Mouse (Mus musculus): ENCODE results near the gene Copb1. TPM values are rescaled to one million over a fixed set of nuclear protein-coding genes. Genes with fewer than 3 reads are reported as not detected.

Gene Copb1
- polyA plus RNA-seq, 1 experiment from 2014 or later = 156 TPM

- no peak overlapping the region for H3K27ac ChIP-seq (replicated peaks; ENCODE audit: low read depth, low read length)
- no peak for DNase-seq (ENCODE audit: low spot score)
- no peak overlapping the region for H3K4me2 ChIP-seq (ENCODE audit: low read depth, low read length)
- no peak overlapping the region for H3K9ac ChIP-seq (ENCODE audit: low read depth, low read length)
- H3K27me3 ChIP-seq (replicated peaks; ENCODE audit: control insufficient read depth, insufficient read depth, low read length) = no peaks in the 10 kb centered on the region
- no peaks in the 10 kb centered on the region for H3K4me1 ChIP-seq (ENCODE audit: control insufficient read depth, insufficient read depth, low read length)
- H3K4me3 ChIP-seq (ENCODE audit: low read depth, low read length) = no peak overlapping the region
- peaks cover 89% of the 10 kb centered on the region for H3K36me3 ChIP-seq (ENCODE audit: control insufficient read depth, insufficient read depth, low read length)
- no peaks in the 10 kb centered on the region for H3K9me3 ChIP-seq (ENCODE audit: control insufficient read depth, low read length)
- WGBS = 76% methylated on average over 7 of the region's 7 CpGs
- no peak for ATAC-seq (ENCODE audit: low read depth)
Observed at GRCm38 (mm10) chr7:114233980-114234379, 20.5 kb downstream of the Copb1 start.

GRCm38 (mm10) chr7:114232982-114233381, 21.5 kb downstream of the Copb1 start:
- H3K36me3 ChIP-seq (ENCODE audit: control insufficient read depth, insufficient read depth, low read length) = peaks cover 89% of the 10 kb centered on the region
- no peak overlapping the region for H3K4me3 ChIP-seq (ENCODE audit: low read depth, low read length)
- no peak overlapping the region for H3K4me2 ChIP-seq (ENCODE audit: low read depth, low read length)
- no peaks in the 10 kb centered on the region for H3K27me3 ChIP-seq (replicated peaks; ENCODE audit: control insufficient read depth, insufficient read depth, low read length)
- ATAC-seq (ENCODE audit: low read depth) (no peak), DNase-seq (ENCODE audit: low spot score) (no peak)
- no peak overlapping the region for H3K27ac ChIP-seq (replicated peaks; ENCODE audit: low read depth, low read length)
- H3K9ac ChIP-seq (ENCODE audit: low read depth, low read length) = no peak overlapping the region
- no peaks in the 10 kb centered on the region for H3K4me1 ChIP-seq (ENCODE audit: control insufficient read depth, insufficient read depth, low read length)
- 93% methylated on average over 7 of the region's 7 CpGs for WGBS
- H3K9me3 ChIP-seq (ENCODE audit: control insufficient read depth, low read length) = no peaks in the 10 kb centered on the region

GRCm38 (mm10) chr7:114231857-114232256, 22.7 kb downstream of the Copb1 start:
- no peaks in the 10 kb centered on the region for H3K27me3 ChIP-seq (replicated peaks; ENCODE audit: control insufficient read depth, insufficient read depth, low read length)
- no peaks in the 10 kb centered on the region for H3K4me1 ChIP-seq (ENCODE audit: control insufficient read depth, insufficient read depth, low read length)
- H3K27ac ChIP-seq (replicated peaks; ENCODE audit: low read depth, low read length) = no peak overlapping the region
- WGBS = 93% methylated on average over 3 of the region's 3 CpGs
- no peak overlapping the region for H3K9ac ChIP-seq (ENCODE audit: low read depth, low read length)
- ATAC-seq (ENCODE audit: low read depth) = no peak
- H3K4me3 ChIP-seq (ENCODE audit: low read depth, low read length) = no peak overlapping the region
- no peak overlapping the region for H3K4me2 ChIP-seq (ENCODE audit: low read depth, low read length)
- no peaks in the 10 kb centered on the region for H3K9me3 ChIP-seq (ENCODE audit: control insufficient read depth, low read length)
- DNase-seq (ENCODE audit: low spot score) = no peak
- peaks cover 87% of the 10 kb centered on the region for H3K36me3 ChIP-seq (ENCODE audit: control insufficient read depth, insufficient read depth, low read length)

DNA sequence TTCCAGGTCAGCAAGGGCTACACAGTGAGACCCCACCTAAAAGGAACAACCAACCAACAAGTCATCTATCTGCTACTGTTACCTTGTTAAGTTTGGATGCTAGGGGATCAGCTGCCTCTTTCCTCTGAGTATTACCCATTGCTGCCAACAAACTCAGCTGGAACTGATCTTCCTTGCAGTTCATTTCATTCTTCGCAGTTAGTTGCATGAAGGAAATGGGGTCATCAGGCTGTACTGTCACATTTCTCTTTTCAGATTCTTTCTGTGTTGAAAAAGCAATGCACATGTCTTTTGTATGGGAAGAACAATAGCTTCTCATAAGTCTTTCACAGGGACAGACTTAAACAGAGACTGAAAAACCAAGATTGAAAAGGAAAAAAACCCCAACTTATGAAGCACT, 28.0 kb downstream of the Copb1 start:
- no peaks in the 10 kb centered on the region for H3K4me1 ChIP-seq (ENCODE audit: control insufficient read depth, insufficient read depth, low read length)
- H3K27ac ChIP-seq (replicated peaks; ENCODE audit: low read depth, low read length) = no peak overlapping the region
- H3K4me3 ChIP-seq (ENCODE audit: low read depth, low read length) = no peak overlapping the region
- H3K27me3 ChIP-seq (replicated peaks; ENCODE audit: control insufficient read depth, insufficient read depth, low read length) = no peaks in the 10 kb centered on the region
- H3K36me3 ChIP-seq (ENCODE audit: control insufficient read depth, insufficient read depth, low read length) = peaks cover 72% of the 10 kb centered on the region
- no peak for ATAC-seq (ENCODE audit: low read depth)
- H3K9ac ChIP-seq (ENCODE audit: low read depth, low read length) = no peak overlapping the region
- no peak for DNase-seq (ENCODE audit: low spot score)
- H3K4me2 ChIP-seq (ENCODE audit: low read depth, low read length) = no peak overlapping the region
- no peaks in the 10 kb centered on the region for H3K9me3 ChIP-seq (ENCODE audit: control insufficient read depth, low read length)
- WGBS = 94% methylated on average over 1 of the region's 1 CpGs

DNA sequence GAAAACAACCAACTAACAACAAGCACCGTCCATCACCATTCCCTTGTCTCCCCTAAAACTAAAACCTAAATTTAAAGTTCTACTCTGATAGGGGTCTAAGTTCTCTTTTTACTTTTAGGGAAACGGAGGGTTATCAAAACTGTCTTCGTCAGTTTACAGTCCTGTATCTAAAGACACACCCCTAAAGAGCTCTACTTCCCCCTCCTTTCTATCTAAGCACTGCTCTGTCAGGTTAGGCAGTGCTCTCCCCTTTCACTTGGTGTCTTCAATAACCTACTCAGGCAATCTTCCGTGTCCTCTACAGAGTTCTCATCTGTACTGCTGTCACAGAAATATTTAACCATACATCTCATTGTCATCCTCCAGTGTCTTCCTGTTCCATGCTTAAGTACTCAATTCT, 34.1 kb downstream of the Copb1 start:
- H3K27ac ChIP-seq (replicated peaks; ENCODE audit: low read depth, low read length) = no peak overlapping the region
- DNase-seq (ENCODE audit: low spot score) (no peak), ATAC-seq (ENCODE audit: low read depth) (no peak)
- H3K4me1 ChIP-seq (ENCODE audit: control insufficient read depth, insufficient read depth, low read length) = no peaks in the 10 kb centered on the region
- H3K4me2 ChIP-seq (ENCODE audit: low read depth, low read length) = no peak overlapping the region
- peaks cover 65% of the 10 kb centered on the region for H3K36me3 ChIP-seq (ENCODE audit: control insufficient read depth, insufficient read depth, low read length)
- no peaks in the 10 kb centered on the region for H3K9me3 ChIP-seq (ENCODE audit: control insufficient read depth, low read length)
- H3K9ac ChIP-seq (ENCODE audit: low read depth, low read length) = no peak overlapping the region
- no peak overlapping the region for H3K4me3 ChIP-seq (ENCODE audit: low read depth, low read length)
- H3K27me3 ChIP-seq (replicated peaks; ENCODE audit: control insufficient read depth, insufficient read depth, low read length) = no peaks in the 10 kb centered on the region
- WGBS = 90% methylated on average over 4 of the region's 4 CpGs

DNA sequence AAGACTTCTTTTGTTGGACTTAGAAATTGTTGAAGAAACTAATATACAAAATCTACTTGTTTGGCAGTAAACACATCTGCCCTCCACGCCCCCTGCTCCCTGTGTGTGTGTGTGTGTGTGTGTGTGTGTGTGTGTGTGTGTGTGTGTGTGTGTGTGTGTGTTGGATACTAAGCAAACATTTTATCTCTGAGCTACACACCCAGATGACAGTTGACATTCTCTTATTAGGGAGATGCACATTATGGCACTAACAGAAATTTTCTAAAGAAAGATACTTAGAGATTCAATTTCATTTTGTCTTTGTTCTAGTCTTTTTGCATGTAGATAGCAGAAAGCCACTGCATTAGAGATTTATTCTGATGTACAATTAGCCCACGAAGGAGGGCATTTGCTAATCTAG, 37.6 kb downstream of the Copb1 start:
- 85% methylated on average over 2 of the region's 2 CpGs for WGBS
- Histone ChIP-seq H3K27me3 (replicated peaks; ENCODE audit: control insufficient read depth, insufficient read depth, low read length) (no peaks in the 10 kb centered on the region), H3K4me2 (ENCODE audit: low read depth, low read length) (no peak overlapping the region), H3K4me3 (ENCODE audit: low read depth, low read length) (no peak overlapping the region), H3K27ac (replicated peaks; ENCODE audit: low read depth, low read length) (no peak overlapping the region), H3K9me3 (ENCODE audit: control insufficient read depth, low read length) (no peaks in the 10 kb centered on the region), H3K36me3 (ENCODE audit: control insufficient read depth, insufficient read depth, low read length) (peaks cover 75% of the 10 kb centered on the region), H3K9ac (ENCODE audit: low read depth, low read length) (no peak overlapping the region), H3K4me1 (ENCODE audit: control insufficient read depth, insufficient read depth, low read length) (no peaks in the 10 kb centered on the region)
- DNase-seq (ENCODE audit: low spot score) = no peak
- no peak for ATAC-seq (ENCODE audit: low read depth)

DNA sequence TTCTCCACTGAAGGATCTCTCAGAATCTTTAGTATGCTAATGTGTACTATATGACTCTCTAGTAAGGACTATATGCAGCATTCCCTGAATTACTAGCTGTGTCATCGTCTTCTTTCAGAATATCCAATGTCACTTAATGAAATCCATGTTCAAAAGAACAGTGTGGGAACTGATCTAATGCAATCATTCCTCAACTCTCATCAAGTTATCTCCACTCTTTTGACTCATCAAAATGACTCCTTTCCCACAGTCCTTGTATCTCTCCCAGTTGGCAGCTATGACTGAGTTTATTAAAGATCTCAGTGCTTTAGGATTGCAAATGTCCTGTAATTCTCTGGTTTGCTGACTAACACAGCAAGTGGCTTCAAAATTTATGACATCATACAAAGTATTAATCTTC, 40.1 kb downstream of the Copb1 start:
- DNase-seq (ENCODE audit: low spot score) (no peak), ATAC-seq (ENCODE audit: low read depth) (no peak)
- Histone ChIP-seq H3K4me1 (ENCODE audit: control insufficient read depth, insufficient read depth, low read length) (no peaks in the 10 kb centered on the region), H3K36me3 (ENCODE audit: control insufficient read depth, insufficient read depth, low read length) (peaks cover 60% of the 10 kb centered on the region), H3K4me3 (ENCODE audit: low read depth, low read length) (no peak overlapping the region), H3K9ac (ENCODE audit: low read depth, low read length) (no peak overlapping the region), H3K27ac (replicated peaks; ENCODE audit: low read depth, low read length) (no peak overlapping the region), H3K4me2 (ENCODE audit: low read depth, low read length) (no peak overlapping the region), H3K9me3 (ENCODE audit: control insufficient read depth, low read length) (no peaks in the 10 kb centered on the region), H3K27me3 (replicated peaks; ENCODE audit: control insufficient read depth, insufficient read depth, low read length) (no peaks in the 10 kb centered on the region)
- 69% methylated on average over 1 of the region's 1 CpGs for WGBS

DNA sequence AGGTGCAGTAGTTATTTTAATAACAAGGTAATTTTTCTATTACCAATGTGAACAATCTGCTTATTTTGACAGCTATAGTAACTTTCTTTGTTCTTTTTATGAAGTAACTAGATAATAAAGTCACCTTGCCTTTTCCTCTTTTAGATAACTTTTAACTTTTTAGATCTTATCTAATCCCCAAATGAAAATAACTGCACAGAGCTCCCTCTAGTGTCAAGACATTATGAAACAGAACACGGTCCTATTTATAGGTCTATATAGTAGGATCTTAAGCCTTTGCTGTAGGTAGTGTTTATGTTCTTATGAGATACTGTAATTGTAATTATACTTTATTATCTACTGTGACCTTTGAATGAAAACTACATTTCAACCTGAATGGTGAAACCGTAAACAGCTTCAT, 41.0 kb downstream of the Copb1 start:
- no peak overlapping the region for H3K4me3 ChIP-seq (ENCODE audit: low read depth, low read length)
- 65% methylated on average over 2 of the region's 2 CpGs for WGBS
- no peaks in the 10 kb centered on the region for H3K4me1 ChIP-seq (ENCODE audit: control insufficient read depth, insufficient read depth, low read length)
- peaks cover 58% of the 10 kb centered on the region for H3K36me3 ChIP-seq (ENCODE audit: control insufficient read depth, insufficient read depth, low read length)
- peak; percentile 63 for DNase-seq (ENCODE audit: low spot score)
- H3K27ac ChIP-seq (replicated peaks; ENCODE audit: low read depth, low read length) = no peak overlapping the region
- no peaks in the 10 kb centered on the region for H3K9me3 ChIP-seq (ENCODE audit: control insufficient read depth, low read length)
- no peak overlapping the region for H3K4me2 ChIP-seq (ENCODE audit: low read depth, low read length)
- H3K9ac ChIP-seq (ENCODE audit: low read depth, low read length) = no peak overlapping the region
- no peak for ATAC-seq (ENCODE audit: low read depth)
- no peaks in the 10 kb centered on the region for H3K27me3 ChIP-seq (replicated peaks; ENCODE audit: control insufficient read depth, insufficient read depth, low read length)

GRCm38 (mm10) chr7:114210618-114211017, 43.9 kb downstream of the Copb1 start:
- Histone ChIP-seq H3K27ac (replicated peaks; ENCODE audit: low read depth, low read length) (no peak overlapping the region), H3K36me3 (ENCODE audit: control insufficient read depth, insufficient read depth, low read length) (peaks cover 36% of the 10 kb centered on the region), H3K9ac (ENCODE audit: low read depth, low read length) (no peak overlapping the region), H3K4me3 (ENCODE audit: low read depth, low read length) (no peak overlapping the region), H3K9me3 (ENCODE audit: control insufficient read depth, low read length) (no peaks in the 10 kb centered on the region), H3K27me3 (replicated peaks; ENCODE audit: control insufficient read depth, insufficient read depth, low read length) (no peaks in the 10 kb centered on the region), H3K4me1 (ENCODE audit: control insufficient read depth, insufficient read depth, low read length) (no peaks in the 10 kb centered on the region), H3K4me2 (ENCODE audit: low read depth, low read length) (no peak overlapping the region)
- 76% methylated on average over 3 of the region's 3 CpGs for WGBS
- no peak for ATAC-seq (ENCODE audit: low read depth)
- no peak for DNase-seq (ENCODE audit: low spot score)

Measured in embryonic facial prominence, embryonic 14.5 days (tissue).